Mouse (Mus musculus): ENCODE data around the gene Smad6.

DNA sequence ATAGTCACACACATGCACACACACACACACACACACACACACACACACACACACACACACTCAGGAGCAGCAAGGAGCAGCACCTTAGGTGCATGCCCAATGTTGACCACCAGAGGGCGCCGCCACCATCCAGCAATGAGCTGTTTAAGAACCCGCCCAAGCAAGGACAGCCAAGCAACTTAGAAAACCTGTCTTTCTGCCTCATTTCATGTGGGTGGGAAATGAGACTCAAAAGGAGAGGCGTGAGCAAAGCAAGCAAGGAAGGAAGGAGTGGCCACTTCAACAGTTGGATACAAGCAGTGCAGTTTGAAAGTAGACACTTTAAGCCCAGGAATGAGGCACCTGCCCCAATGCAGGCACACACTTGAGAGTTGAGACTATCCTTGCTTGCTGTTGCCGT is 112.2 kb downstream of the Smad6 start:
- TF ChIP-seq POLR2A (IDR thresholded peaks at IDR 0.05; ENCODE audit: borderline replicate concordance, insufficient read depth, low read length): no peak
- TF ChIP-seq CTCF (IDR thresholded peaks at IDR 0.05; ENCODE audit: borderline replicate concordance, insufficient read depth, low read depth, low read length): peak; percentile 77
